Mouse (Mus musculus) CH12.LX (cell line): ENCODE data around the gene Ddx4. TPM values are rescaled to one million over a fixed set of nuclear protein-coding genes. Genes with fewer than 3 reads are reported as not detected.

Experiments used
- DNase-seq: peaks from one replicate; pipeline ENCODE4 v3.0.0-alpha.2; 2013; ENCODE audit errors: extremely low read depth
- H3K27ac ChIP-seq: 2 replicates; pipeline ENCODE4 v1.5.1; 2012; ENCODE audit warnings: low read depth, mild to moderate bottlenecking, control low read depth, moderate library complexity; ENCODE audit not compliant: insufficient read depth
- H3K27me3 ChIP-seq: replicated peaks from 2 replicates; pipeline ENCODE3; 2012; ENCODE audit warnings: inconsistent platforms
- H3K36me3 ChIP-seq, 2 experiments: replicated peaks in 1 of 2; 2 replicates each; pipeline versions ENCODE3 to v1.6.1; 2012; ENCODE audit warnings: inconsistent platforms in 1 of 2, low read length in 1 of 2, mild to moderate bottlenecking in 1 of 2, mixed read lengths in 1 of 2, moderate library complexity in 1 of 2; ENCODE audit not compliant: control insufficient read depth in 1 of 2, insufficient read depth in 1 of 2
- H3K4me1 ChIP-seq, 2 experiments: 2 replicates each; pipeline ENCODE4 v1.6.1; 2012; ENCODE audit warnings: inconsistent platforms in 1 of 2, moderate library complexity in 1 of 2; ENCODE audit not compliant: insufficient read depth in 2 of 2, control insufficient read depth in 1 of 2
- H3K4me2 ChIP-seq: 2 replicates; pipeline ENCODE4 v1.6.1; 2012; ENCODE audit warnings: low read depth, mild to moderate bottlenecking, control low read depth; ENCODE audit not compliant: poor library complexity, insufficient read depth, severe bottlenecking
- H3K4me3 ChIP-seq, 3 experiments: fragments of 150-350 bp in 1 of 3; sonication (generic) in 1 of 3; replicated peaks in 1 of 3; 2 replicates each; pipeline versions ENCODE3 to v1.5.1; 2011 to 2012; ENCODE audit warnings: low read depth in 2 of 3, low read length in 2 of 3, mild to moderate bottlenecking in 2 of 3, moderate library complexity in 2 of 3, control low read depth in 1 of 3, improper control_type of control experiment in 1 of 3, inconsistent platforms in 1 of 3, mixed read lengths in 1 of 3; ENCODE audit not compliant: poor library complexity in 1 of 3
- H3K79me2 ChIP-seq: replicated peaks from 2 replicates; pipeline ENCODE4 v1.6.1; 2012; ENCODE audit warnings: mild to moderate bottlenecking, moderate library complexity; ENCODE audit not compliant: control insufficient read depth, poor library complexity, insufficient read depth, severe bottlenecking; ENCODE audit errors: extremely low read depth
- H3K9ac ChIP-seq: 2 replicates; pipeline ENCODE4 v1.6.1; 2012; ENCODE audit warnings: low read depth, mild to moderate bottlenecking, control low read depth, moderate library complexity; ENCODE audit not compliant: insufficient read depth
- H3K9me3 ChIP-seq: replicated peaks from 2 replicates; pipeline ENCODE3; 2012; ENCODE audit warnings: low read length, inconsistent platforms, mixed read lengths
- BHLHE40 ChIP-seq: IDR thresholded peaks from 2 replicates; pipeline ENCODE4 v1.6.1; 2011; ENCODE audit warnings: mild to moderate bottlenecking, low read depth, low read length, improper control_type of control experiment
- CHD1 ChIP-seq: IDR thresholded peaks from 2 replicates; pipeline ENCODE4 v1.6.1; 2012; ENCODE audit warnings: low read depth, low read length, improper control_type of control experiment, inconsistent platforms
- CTCF ChIP-seq, 2 experiments: IDR thresholded peaks in 1 of 2; conservative IDR thresholded peaks in 1 of 2; 2 replicates each; pipeline ENCODE4 v1.5.1; 2011 to 2012; ENCODE audit warnings: low read depth in 2 of 2, low read length in 2 of 2, improper control_type of control experiment in 1 of 2, inconsistent platforms in 1 of 2, mild to moderate bottlenecking in 1 of 2, moderate library complexity in 1 of 2
- E2F4 ChIP-seq: IDR thresholded peaks from 2 replicates; pipeline ENCODE4 v1.6.1; 2011; ENCODE audit warnings: low read depth, low read length, improper control_type of control experiment; ENCODE audit not compliant: insufficient replicate concordance
- GABPA ChIP-seq: IDR thresholded peaks from 2 replicates; pipeline ENCODE4 v1.6.1; 2012; ENCODE audit warnings: low read depth, low read length, improper control_type of control experiment, inconsistent platforms; ENCODE audit not compliant: insufficient replicate concordance
- HCFC1 ChIP-seq: IDR thresholded peaks from 2 replicates; pipeline ENCODE4 v1.6.1; 2012; ENCODE audit warnings: low read depth, mild to moderate bottlenecking, inconsistent platforms, low read length, improper control_type of control experiment
- IRF4 ChIP-seq: IDR thresholded peaks from 2 replicates; pipeline ENCODE4 v1.6.1; 2014; ENCODE audit warnings: low read depth, mild to moderate bottlenecking, inconsistent platforms, low read length, improper control_type of control experiment
- KAT2A ChIP-seq: IDR thresholded peaks from 2 replicates; pipeline ENCODE4 v1.6.1; 2012; ENCODE audit warnings: low read length, improper control_type of control experiment, inconsistent platforms; ENCODE audit not compliant: insufficient replicate concordance
- MAZ ChIP-seq: IDR thresholded peaks from 2 replicates; pipeline ENCODE4 v1.6.1; 2012; ENCODE audit warnings: low read depth, mild to moderate bottlenecking, inconsistent platforms, low read length, improper control_type of control experiment, moderate library complexity
- MXI1 ChIP-seq: IDR thresholded peaks from 2 replicates; pipeline ENCODE4 v1.6.1; 2011; ENCODE audit warnings: mild to moderate bottlenecking, low read depth, low read length, improper control_type of control experiment
- MYC ChIP-seq: IDR thresholded peaks from 2 replicates; pipeline ENCODE4 v1.6.1; 2011; ENCODE audit warnings: low read depth, mild to moderate bottlenecking, improper control_type of control experiment, low read length
- NRF1 ChIP-seq: IDR thresholded peaks from 2 replicates; pipeline ENCODE4 v1.6.1; 2014; ENCODE audit warnings: low read depth, mild to moderate bottlenecking, inconsistent platforms, low read length, improper control_type of control experiment, moderate library complexity
- POLR2AphosphoS2 ChIP-seq: IDR thresholded peaks from 2 replicates; pipeline ENCODE4 v1.6.1; 2011; ENCODE audit warnings: low read depth, low read length, improper control_type of control experiment
- RAD21 ChIP-seq: IDR thresholded peaks from 2 replicates; pipeline ENCODE4 v1.6.1; 2011; ENCODE audit warnings: low read depth, mild to moderate bottlenecking, low read length, improper control_type of control experiment, moderate library complexity
- RCOR1 ChIP-seq: conservative IDR thresholded peaks from 2 replicates; pipeline ENCODE4 v1.6.1; 2012; ENCODE audit warnings: low read depth, mild to moderate bottlenecking, inconsistent platforms, low read length, improper control_type of control experiment
- SIN3A ChIP-seq: IDR thresholded peaks from 2 replicates; pipeline ENCODE4 v1.6.1; 2012; ENCODE audit warnings: low read length, improper control_type of control experiment, inconsistent platforms
- SMC3 ChIP-seq: IDR thresholded peaks from 2 replicates; pipeline ENCODE4 v1.6.1; 2011; ENCODE audit warnings: low read depth, low read length, improper control_type of control experiment
- TBP ChIP-seq: conservative IDR thresholded peaks from 2 replicates; pipeline ENCODE4 v1.6.1; 2011; ENCODE audit warnings: low read depth, low read length, improper control_type of control experiment
- UBTF ChIP-seq: IDR thresholded peaks from 2 replicates; pipeline ENCODE4 v1.6.1; 2012; ENCODE audit warnings: low read depth, mild to moderate bottlenecking, inconsistent platforms, low read length, improper control_type of control experiment, moderate library complexity
- ZNF384 ChIP-seq: IDR thresholded peaks from 2 replicates; pipeline ENCODE4 v1.6.1; 2012; ENCODE audit warnings: low read depth, low read length, improper control_type of control experiment, inconsistent platforms
- dilution Hi-C: fragments of 300-500 bp; cut with MboI; formaldehyde crosslinking; loops from 2 replicates; pipeline ENCODE4 v1.14.3; 2020; ENCODE audit warnings: low sequenced_read_pairs; ENCODE audit not compliant: extremely low pct_unique_long_range_greater_than_20kb, extremely low pct_ligation_motif_present
- in situ Hi-C: fragments of 300-500 bp; cut with MboI; formaldehyde crosslinking; loops from 3 replicates; pipeline ENCODE4 v1.14.3; 2019; ENCODE audit warnings: low sequenced_read_pairs, low pct_ligation_motif_present, low pct_unique_long_range_greater_than_20kb, mixed read lengths
- polyA plus RNA-seq: library from polyadenylated mRNA; unstranded; fragments of >175 nt; gene quantifications from 2 replicates; pipeline ENCODE4 v1.2.1, GENCODE M21; 2012; ENCODE audit warnings: low read depth; ENCODE audit not compliant: insufficient read length
- total RNA-seq, 2 experiments: library from RNA; depleted of rRNA; stranded (reverse); fragments of 300-350 nt in 1 of 2; fragments of >200 nt in 1 of 2; gene quantifications; 2 replicates each; pipeline ENCODE4 v1.2.3; 2012 to 2014

Gene Ddx4
- total and polyA plus RNA-seq, 3 experiments = 0.08 to 0.35 (median 0.27) TPM

GRCm38 (mm10) chr13:112645529-112646186 is 6.6 kb downstream of the Ddx4 start:
- Histone ChIP-seq H3K9me3 (no peaks in the 10 kb centered on the region), H3K27ac (no peak overlapping the region), H3K4me1 (peaks cover 0 to 2% of the 10 kb centered on the region in 2 experiments; a peak in 1 of 4 replicates), H3K4me2 (no peak overlapping the region), H3K9ac (no peak overlapping the region), H3K27me3 (no peaks in the 10 kb centered on the region), H3K36me3 (no peaks in the 10 kb centered on the region), H3K79me2 (no peaks in the 10 kb centered on the region), H3K4me3 (no peak overlapping the region)
- in situ Hi-C loops = no loop called here
- TF ChIP-seq GABPA (no peak), KAT2A (no peak), RAD21 (no peak), CHD1 (no peak), HCFC1 (no peak), MAZ (no peak), RCOR1 (no peak), MXI1 (no peak), TBP (no peak), E2F4 (no peak), POLR2AphosphoS2 (no peak), BHLHE40 (no peak), ZNF384 (no peak), NRF1 (no peak), SMC3 (no peak), IRF4 (no peak), CTCF (conservative IDR thresholded peaks at IDR 0.05 in 1 of 2, IDR thresholded peaks at IDR 0.05 in 1 of 2; ENCODE audit: low read depth in 2 of 2, low read length in 2 of 2) (no peak), MYC (no peak), UBTF (no peak)
- DNase-seq = no peak
- dilution Hi-C loops = no loop called here

- H3K27me3 ChIP-seq = no peaks in the 10 kb centered on the region
- dilution Hi-C loops (no loop called here), in situ Hi-C loops (no loop called here)
- no peak overlapping the region for H3K9ac ChIP-seq
- H3K9me3 ChIP-seq = no peaks in the 10 kb centered on the region
- no peak overlapping the region for H3K27ac ChIP-seq
- no peaks in the 10 kb centered on the region for H3K36me3 ChIP-seq
- H3K79me2 ChIP-seq = no peaks in the 10 kb centered on the region
- TF ChIP-seq SIN3A = no peak
- no peak overlapping the region for H3K4me3 ChIP-seq
- H3K4me1 ChIP-seq = peaks cover 0 to 2% of the 10 kb centered on the region in 2 experiments; a peak in 1 of 4 replicates
- DNase-seq = no peak
- H3K4me2 ChIP-seq = no peak overlapping the region
Observed at GRCm38 (mm10) chr13:112644996-112645395, 7.3 kb downstream of the Ddx4 start.
